Mouse (Mus musculus): ENCODE measurements around the gene Nav1.

The Nav1 gene

GRCm38 (mm10) chr1:135607019-135607418 is at the start of gene Nav1:
Nav1 (minus strand) TSS chr1:135607295.
- DNase-seq (ENCODE audit: low read depth, low spot score), result no peak

- DNase-seq (ENCODE audit: low read depth, low spot score), result no peak
Observed at GRCm38 (mm10) chr1:135653909-135654308, 46.8 kb upstream of the Nav1 start.

GRCm38 (mm10) chr1:135645459-135646195 is 38.5 kb upstream of the Nav1 start:
- DNase-seq (ENCODE audit: low read depth, low spot score), result no peak

- DNase-seq (ENCODE audit: low read depth, low spot score), result peak; percentile 38
Observed at GRCm38 (mm10) chr1:135644110-135644509, 37.0 kb upstream of the Nav1 start.

- DNase-seq (ENCODE audit: low read depth, low spot score), result no peak
Observed at GRCm38 (mm10) chr1:135643691-135644090, 36.6 kb upstream of the Nav1 start.

GRCm38 (mm10) chr1:135639853-135640252 is 32.8 kb upstream of the Nav1 start:
- no peak for DNase-seq (ENCODE audit: low read depth, low spot score)

- no peak for DNase-seq (ENCODE audit: low read depth, low spot score)
Observed at GRCm38 (mm10) chr1:135639093-135639492, 32.0 kb upstream of the Nav1 start.

- DNase-seq (ENCODE audit: low read depth, low spot score), result no peak
Observed at GRCm38 (mm10) chr1:135637574-135638008, 30.5 kb upstream of the Nav1 start.

GRCm38 (mm10) chr1:135636111-135636511 is 29.0 kb upstream of the Nav1 start:
- DNase-seq (ENCODE audit: low read depth, low spot score), result no peak

- DNase-seq (ENCODE audit: low read depth, low spot score), result no peak
Observed at GRCm38 (mm10) chr1:135635323-135636064, 28.4 kb upstream of the Nav1 start.

- no peak for DNase-seq (ENCODE audit: low read depth, low spot score)
Observed at GRCm38 (mm10) chr1:135634791-135635190, 27.7 kb upstream of the Nav1 start.

GRCm38 (mm10) chr1:135633884-135634283 is 26.8 kb upstream of the Nav1 start:
- DNase-seq (ENCODE audit: low read depth, low spot score), result no peak

- no peak for DNase-seq (ENCODE audit: low read depth, low spot score)
Observed at GRCm38 (mm10) chr1:135633478-135633877, 26.4 kb upstream of the Nav1 start.

GRCm38 (mm10) chr1:135632199-135632598 is 25.1 kb upstream of the Nav1 start:
- DNase-seq (ENCODE audit: low read depth, low spot score), result no peak

- peak; percentile 84 for DNase-seq (ENCODE audit: low read depth, low spot score)
Observed at GRCm38 (mm10) chr1:135631515-135631914, 24.4 kb upstream of the Nav1 start.

GRCm38 (mm10) chr1:135629846-135630245 is 22.8 kb upstream of the Nav1 start:
- DNase-seq (ENCODE audit: low read depth, low spot score), result no peak

GRCm38 (mm10) chr1:135626218-135626617 is 19.1 kb upstream of the Nav1 start:
- DNase-seq (ENCODE audit: low read depth, low spot score), result no peak

GRCm38 (mm10) chr1:135625741-135626140 is 18.6 kb upstream of the Nav1 start:
- DNase-seq (ENCODE audit: low read depth, low spot score), result no peak

GRCm38 (mm10) chr1:135624646-135625045 is 17.6 kb upstream of the Nav1 start:
- DNase-seq (ENCODE audit: low read depth, low spot score), result no peak

- no peak for DNase-seq (ENCODE audit: low read depth, low spot score)
Observed at GRCm38 (mm10) chr1:135623136-135623535, 16.0 kb upstream of the Nav1 start.

GRCm38 (mm10) chr1:135621307-135621706 is 14.2 kb upstream of the Nav1 start:
- DNase-seq (ENCODE audit: low read depth, low spot score), result no peak

- peak; percentile 28 for DNase-seq (ENCODE audit: low read depth, low spot score)
Observed at GRCm38 (mm10) chr1:135619932-135620391, 12.9 kb upstream of the Nav1 start.

- DNase-seq (ENCODE audit: low read depth, low spot score), result no peak
Observed at GRCm38 (mm10) chr1:135619130-135619529, 12.0 kb upstream of the Nav1 start.

Data from skeletal muscle tissue, adult 2 months (tissue).